Mouse (Mus musculus) hindbrain, embryonic 10.5 days (tissue): ENCODE results near the gene Adcy7. TPM values are rescaled to one million over a fixed set of nuclear protein-coding genes. Genes with fewer than 3 reads are reported as not detected.

Experiments used
- DNase-seq: peaks from one replicate; pipeline ENCODE4 v3.0.0-alpha.2; 2017; ENCODE audit warnings: low spot score
- H3K27ac ChIP-seq: fragments of 300-500 bp; sonication (generic); 2 replicates; pipeline ENCODE4 v1.5.1; 2016; ENCODE audit warnings: mild to moderate bottlenecking, moderate library complexity
- H3K27me3 ChIP-seq: fragments of 300-500 bp; sonication (generic); 2 replicates; pipeline ENCODE4 v1.6.1; 2016; ENCODE audit warnings: mild to moderate bottlenecking; ENCODE audit not compliant: poor library complexity, insufficient read depth, severe bottlenecking
- H3K36me3 ChIP-seq: fragments of 300-500 bp; sonication (generic); 2 replicates; pipeline ENCODE4 v1.6.1; 2016; ENCODE audit warnings: mild to moderate bottlenecking, moderate library complexity
- H3K4me1 ChIP-seq: fragments of 300-500 bp; sonication (generic); replicated peaks from 2 replicates; pipeline ENCODE4 v1.6.1; 2016; ENCODE audit warnings: mild to moderate bottlenecking
- H3K4me3 ChIP-seq: fragments of 300-500 bp; sonication (generic); 2 replicates; pipeline ENCODE4 v1.5.1; 2016; ENCODE audit warnings: mild to moderate bottlenecking, moderate library complexity
- H3K9me3 ChIP-seq: fragments of 300-500 bp; sonication (generic); 2 replicates; pipeline ENCODE4 v1.6.1; 2016; ENCODE audit warnings: mild to moderate bottlenecking, moderate library complexity
- WGBS: fragments of 180-500 bp; shearing (Covaris S2); methylation state at CpG from one replicate; pipeline ENCODE4 v1.1.7; 2016; 5-methylcytosine and 5-hydroxymethylcytosine counted together
- polyA plus RNA-seq: library from polyadenylated mRNA; unstranded; fragments of >200 nt; fragmentation: Nextera tagmentation; extraction: Ambion mirVana; gene quantifications from 2 replicates; pipeline ENCODE4 v1.2.1, GENCODE M21; 2016

Gene Adcy7
- polyA plus RNA-seq, 1 experiment from 2014 or later = 2.9 TPM

DNA sequence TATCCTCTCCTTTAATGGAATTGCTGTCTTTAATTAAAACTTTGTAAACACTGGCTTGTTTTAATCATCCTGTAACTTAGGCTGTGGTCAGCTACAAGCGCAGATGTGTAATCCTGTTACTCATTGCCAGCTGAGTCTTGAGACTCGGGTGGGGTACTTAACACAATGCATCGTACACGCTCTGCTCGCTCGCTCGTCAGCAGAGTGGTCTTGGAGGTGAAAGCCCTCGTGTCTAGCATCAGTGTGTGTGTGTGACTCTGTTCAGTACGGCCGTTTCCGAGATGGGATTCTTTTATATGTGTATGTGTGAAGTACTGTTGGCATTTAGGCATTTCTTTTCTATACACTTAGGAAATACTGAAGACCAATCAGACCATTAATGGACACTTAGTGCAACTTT is 13.7 kb upstream of the Adcy7 start:
- Histone ChIP-seq H3K27me3 (no peaks in the 10 kb centered on the region), H3K4me1 (peaks cover 24% of the 10 kb centered on the region), H3K4me3 (no peak overlapping the region), H3K27ac (no peak overlapping the region), H3K36me3 (peaks cover 54% of the 10 kb centered on the region), H3K9me3 (no peaks in the 10 kb centered on the region)
- no peak for DNase-seq
- WGBS = 72% methylated on average over 11 of the region's 11 CpGs

DNA sequence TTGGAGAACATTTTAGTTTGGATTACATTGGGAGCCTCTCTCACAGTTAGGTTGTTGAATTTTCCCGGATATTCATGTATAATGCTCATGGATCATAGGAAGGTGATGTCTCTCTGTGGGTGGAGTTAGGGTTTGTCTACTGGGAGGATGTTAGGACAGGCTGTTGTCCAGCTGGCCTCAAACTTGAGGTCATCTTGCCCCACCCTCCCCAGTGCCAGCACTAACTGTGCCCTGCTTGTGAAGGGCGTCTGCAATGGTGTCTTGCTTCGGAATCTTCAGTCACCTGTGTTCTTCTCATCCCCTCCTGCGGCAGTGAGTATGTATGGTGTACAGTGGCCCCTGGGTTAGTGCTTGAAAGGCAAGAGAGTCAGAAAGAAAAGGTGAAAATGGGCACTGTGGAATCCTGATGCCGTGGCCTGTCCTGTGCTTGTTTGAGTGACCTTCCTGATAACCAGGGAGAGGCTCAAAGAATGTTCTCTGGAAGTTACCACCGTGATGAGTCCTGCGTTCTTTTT is 11.7 kb upstream of the Adcy7 start:
- peaks cover 37% of the 10 kb centered on the region for H3K36me3 ChIP-seq
- WGBS = 93% methylated on average over 7 of the region's 7 CpGs

DNA sequence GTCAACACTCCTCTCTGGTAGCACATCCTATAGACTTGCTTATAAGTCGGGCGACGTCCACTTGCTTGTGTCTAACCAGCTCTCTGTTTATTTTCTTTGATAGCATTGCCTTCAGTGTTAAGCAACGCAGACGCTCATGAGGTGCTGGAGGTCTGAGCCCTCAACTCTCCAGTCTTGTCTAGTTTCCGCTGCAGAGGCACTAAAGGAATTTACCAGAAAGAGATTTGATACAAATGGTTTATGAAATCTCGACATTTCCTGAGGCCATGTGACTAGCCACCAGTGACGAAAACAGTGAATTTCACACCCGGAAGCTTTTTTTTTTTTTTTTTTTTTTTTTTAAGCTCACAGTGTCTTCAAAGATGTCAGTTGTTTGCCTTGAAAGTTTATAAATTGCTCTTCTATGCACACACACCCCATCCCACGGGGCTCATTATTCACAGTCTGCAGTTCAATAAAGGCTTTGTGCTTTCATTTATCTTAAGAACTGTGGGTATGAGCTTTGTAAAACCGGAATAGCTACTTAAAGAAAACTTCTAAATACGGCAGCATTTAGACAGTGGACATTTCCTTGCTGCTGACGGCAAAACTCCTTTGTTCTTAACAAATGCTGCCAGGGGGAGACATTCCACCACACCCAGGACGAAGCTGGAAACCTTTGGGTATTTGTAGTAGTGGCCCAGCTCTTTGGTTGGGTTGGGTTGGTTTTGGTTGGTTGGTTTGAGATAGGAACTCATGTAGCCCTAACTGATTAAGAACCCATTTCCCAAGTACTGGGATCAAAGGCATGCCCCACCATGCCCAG is 9.2 kb upstream of the Adcy7 start:
- no peak overlapping the region; the same call in 1 of the 2 replicates for H3K27ac ChIP-seq
- WGBS = 55% methylated on average over 14 of the region's 14 CpGs

More for the DNA sequence above, 11.7 kb upstream of the Adcy7 start:
- Histone ChIP-seq H3K27ac (no peak overlapping the region), H3K4me1 (peaks cover 34% of the 10 kb centered on the region), H3K4me3 (no peak overlapping the region), H3K27me3 (no peaks in the 10 kb centered on the region), H3K9me3 (no peaks in the 10 kb centered on the region)
- no peak for DNase-seq

DNA sequence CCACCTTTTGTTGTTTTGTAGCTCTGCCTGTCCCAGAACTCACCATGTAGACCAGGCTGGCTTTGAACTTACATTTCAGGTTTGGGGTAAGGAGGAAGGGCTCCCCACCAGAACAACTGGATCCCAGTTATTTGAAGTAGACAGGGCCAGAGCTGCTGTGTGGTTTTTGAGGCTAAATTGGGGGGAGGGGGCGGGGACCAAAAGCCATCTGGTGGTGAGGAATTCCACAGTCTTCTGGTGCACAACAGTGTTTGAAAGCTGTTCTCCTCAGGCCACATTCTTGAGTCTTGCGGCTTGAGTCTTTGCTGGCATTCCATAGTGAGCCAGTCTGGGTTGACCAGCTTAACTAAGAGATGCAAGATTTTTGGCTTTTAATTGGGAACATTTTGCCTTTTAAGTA is 6.7 kb upstream of the Adcy7 start:
- H3K4me1 ChIP-seq = peaks cover 25% of the 10 kb centered on the region
- H3K9me3 ChIP-seq = no peaks in the 10 kb centered on the region
- WGBS = 10% methylated on average over 2 of the region's 2 CpGs
- DNase-seq = peak; percentile 55
- H3K27me3 ChIP-seq = peaks cover 6% of the 10 kb centered on the region; the same call in 1 of the 2 replicates
- H3K36me3 ChIP-seq = 0 out of 2 replicates have a peak, but pooled peaks cover 4% of the 10 kb centered on the region
- H3K27ac ChIP-seq = no peak overlapping the region
- H3K4me3 ChIP-seq = no peak overlapping the region

More for the DNA sequence above, 9.2 kb upstream of the Adcy7 start:
- no peak overlapping the region for H3K4me3 ChIP-seq
- peaks cover 30% of the 10 kb centered on the region for H3K4me1 ChIP-seq
- no peaks in the 10 kb centered on the region for H3K27me3 ChIP-seq
- no peak for DNase-seq
- H3K9me3 ChIP-seq = no peaks in the 10 kb centered on the region
- H3K36me3 ChIP-seq = peaks cover 16% of the 10 kb centered on the region; the same call in 1 of the 2 replicates

DNA sequence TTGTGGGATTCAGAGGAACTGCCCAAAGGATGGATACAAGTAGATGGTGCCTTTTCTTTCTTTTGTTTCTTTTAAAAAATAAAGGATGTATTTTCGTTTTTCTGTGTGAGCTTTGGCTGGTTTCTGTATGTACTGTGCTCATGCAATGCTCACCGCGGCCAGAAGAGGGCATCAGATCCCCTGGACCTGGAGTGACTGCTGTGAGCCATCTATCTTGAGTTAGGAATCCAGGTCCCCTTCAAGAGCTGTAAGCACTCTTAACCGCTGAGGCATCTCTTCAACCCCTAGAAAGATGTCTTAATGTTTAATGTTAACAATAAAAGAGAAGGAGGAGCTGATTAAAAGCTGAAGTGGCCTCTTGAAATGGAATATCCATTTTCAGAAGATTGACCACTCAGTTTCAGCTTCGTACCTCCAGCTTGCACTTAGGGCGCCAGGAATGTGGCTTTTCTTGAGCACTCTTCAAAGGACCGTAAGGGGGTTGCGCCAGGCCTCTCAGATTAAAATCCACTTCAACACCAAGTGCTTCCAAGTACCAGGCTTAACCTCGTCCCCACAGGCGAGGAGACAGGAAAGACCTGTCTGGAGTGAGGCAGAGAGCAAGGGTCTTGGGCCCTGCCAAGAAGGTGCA is 5.9 kb upstream of the Adcy7 start:
- H3K27ac ChIP-seq = no peak overlapping the region
- no peak overlapping the region for H3K4me3 ChIP-seq
- H3K9me3 ChIP-seq = no peaks in the 10 kb centered on the region
- peaks cover 25% of the 10 kb centered on the region for H3K4me1 ChIP-seq
- H3K36me3 ChIP-seq = no peaks in the 10 kb centered on the region
- DNase-seq = peak; percentile 86
- 57% methylated on average over 10 of the region's 10 CpGs for WGBS
- peaks cover 14% of the 10 kb centered on the region; the same call in 1 of the 2 replicates for H3K27me3 ChIP-seq

DNA sequence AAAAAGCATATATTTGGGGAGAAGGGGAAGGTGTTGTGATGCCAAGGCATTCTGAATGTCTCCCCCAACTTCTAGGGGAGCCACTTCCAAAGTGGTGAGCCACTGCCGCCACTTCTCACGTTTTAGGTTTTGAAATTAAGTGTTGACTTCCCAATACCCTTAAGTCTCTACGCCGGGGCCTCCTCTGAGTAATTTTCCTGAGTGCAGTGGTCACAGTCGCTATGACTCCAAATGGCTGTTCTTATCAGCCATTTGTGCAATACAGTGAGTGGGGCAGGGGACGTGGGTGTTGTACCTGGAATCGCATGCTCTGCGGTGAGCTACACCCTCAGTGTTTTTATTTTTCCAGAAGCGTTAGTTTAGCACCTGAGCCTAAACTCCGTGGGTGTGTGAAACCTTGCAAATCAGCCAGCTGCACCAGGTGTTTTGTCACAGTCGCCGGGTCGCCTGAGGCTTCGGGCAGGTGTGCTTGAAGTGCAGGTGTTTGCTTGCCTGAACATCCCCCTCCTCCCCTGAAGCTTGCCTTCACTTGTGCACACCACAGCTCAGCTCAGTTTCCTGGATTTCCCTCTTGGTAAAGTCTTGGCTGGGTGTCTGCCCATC is 5.3 kb upstream of the Adcy7 start:
- 91% methylated on average over 14 of the region's 14 CpGs for WGBS
- no peaks in the 10 kb centered on the region for H3K9me3 ChIP-seq
- DNase-seq = no peak
- H3K36me3 ChIP-seq = no peaks in the 10 kb centered on the region
- H3K27ac ChIP-seq = no peak overlapping the region
- peaks cover 25% of the 10 kb centered on the region for H3K4me1 ChIP-seq
- H3K4me3 ChIP-seq = no peak overlapping the region
- H3K27me3 ChIP-seq = peaks cover 20% of the 10 kb centered on the region

DNA sequence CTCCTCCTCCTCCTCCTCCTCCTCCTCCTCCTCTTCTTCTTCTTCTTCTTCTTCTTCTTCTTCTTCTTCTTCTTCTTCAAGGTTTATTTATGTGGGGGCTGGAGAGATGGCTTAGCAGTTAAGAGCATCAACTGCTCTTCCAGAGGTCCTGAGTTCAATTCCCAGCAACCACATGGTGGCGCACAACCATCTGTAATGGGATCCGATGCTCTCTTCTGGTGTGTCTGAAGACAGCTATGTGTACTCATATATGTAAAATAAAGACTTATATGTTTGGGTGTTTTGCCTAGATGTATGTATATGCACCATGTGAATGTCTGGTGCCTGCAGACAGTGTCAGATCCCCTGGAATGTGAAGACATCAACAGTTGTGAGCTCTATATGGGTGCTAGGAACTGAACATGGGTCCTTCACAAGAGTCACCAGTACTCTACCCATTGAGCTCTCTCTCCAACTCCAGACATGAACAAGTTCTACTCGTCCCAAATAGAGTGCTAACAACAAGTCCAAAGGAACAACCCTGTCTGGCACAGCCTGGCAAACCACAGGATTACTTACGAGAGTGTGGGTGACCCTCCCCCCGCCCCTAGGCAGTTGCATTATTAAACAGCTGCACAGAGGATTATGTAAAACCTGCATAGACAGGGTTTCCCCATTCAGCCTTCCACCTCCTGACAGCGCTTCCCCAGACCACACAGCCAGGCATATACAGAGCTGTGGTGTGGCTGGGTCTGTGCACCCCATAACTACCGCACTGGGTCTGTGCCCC is 2.9 kb upstream of the Adcy7 start:
- WGBS = 66% methylated on average over 7 of the region's 7 CpGs
- H3K27ac ChIP-seq = no peak overlapping the region
- H3K4me3 ChIP-seq = no peak overlapping the region
- peaks cover 25% of the 10 kb centered on the region for H3K4me1 ChIP-seq
- DNase-seq = no peak
- H3K27me3 ChIP-seq = peaks cover 44% of the 10 kb centered on the region
- no peaks in the 10 kb centered on the region for H3K9me3 ChIP-seq
- no peaks in the 10 kb centered on the region for H3K36me3 ChIP-seq

DNA sequence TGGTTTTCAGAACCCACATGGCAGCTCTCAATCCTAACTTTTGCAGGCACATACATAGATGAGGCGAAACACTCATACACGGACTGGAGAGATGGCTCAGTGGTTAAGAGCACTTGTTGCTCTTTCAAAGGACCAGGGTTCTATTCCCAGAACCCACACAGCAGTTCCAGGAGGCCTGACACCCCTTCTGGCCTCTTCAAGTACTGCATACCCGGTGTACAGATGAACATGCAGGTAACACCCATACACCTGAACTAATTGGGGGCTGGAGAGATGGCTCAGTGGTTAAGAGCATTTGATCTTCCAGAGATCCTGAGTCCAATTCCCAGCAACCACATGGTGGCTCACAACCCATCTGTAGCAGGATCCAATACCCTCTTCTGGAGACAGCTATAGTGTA is 2.1 kb upstream of the Adcy7 start:
- Histone ChIP-seq H3K9me3 (no peaks in the 10 kb centered on the region), H3K27ac (no peak overlapping the region), H3K36me3 (no peaks in the 10 kb centered on the region), H3K27me3 (peaks cover 49% of the 10 kb centered on the region), H3K4me1 (peaks cover 23% of the 10 kb centered on the region), H3K4me3 (no peak overlapping the region)
- no peak for DNase-seq
- 73% methylated on average over 3 of the region's 3 CpGs for WGBS

DNA sequence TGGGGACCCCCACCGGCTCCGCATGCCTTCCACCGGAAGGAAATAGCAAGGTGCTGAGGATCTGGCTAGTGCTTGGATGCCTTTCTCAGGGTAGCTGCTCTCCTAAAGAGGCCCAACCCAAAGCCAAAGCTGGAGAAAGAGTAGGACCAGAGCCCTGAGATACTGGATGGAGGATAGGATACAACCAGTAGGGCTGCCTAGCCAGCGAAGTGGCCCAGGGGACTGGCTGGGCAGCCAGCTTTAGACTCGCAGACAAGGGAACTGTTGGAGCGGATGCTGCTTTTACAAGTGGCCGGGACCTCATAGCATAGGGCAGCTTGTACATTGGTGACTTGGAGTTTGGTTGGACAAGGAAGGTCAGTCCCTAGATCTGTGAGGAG is 838 bp downstream of the Adcy7 start:
- WGBS = 64% methylated on average over 7 of the region's 7 CpGs
- Histone ChIP-seq H3K27ac (peak overlapping the region; percentile 84), H3K27me3 (peaks cover 54% of the 10 kb centered on the region), H3K4me3 (peak overlapping the region; percentile 59), H3K4me1 (peaks cover 13% of the 10 kb centered on the region), H3K36me3 (no peaks in the 10 kb centered on the region), H3K9me3 (no peaks in the 10 kb centered on the region)
- DNase-seq = no peak

DNA sequence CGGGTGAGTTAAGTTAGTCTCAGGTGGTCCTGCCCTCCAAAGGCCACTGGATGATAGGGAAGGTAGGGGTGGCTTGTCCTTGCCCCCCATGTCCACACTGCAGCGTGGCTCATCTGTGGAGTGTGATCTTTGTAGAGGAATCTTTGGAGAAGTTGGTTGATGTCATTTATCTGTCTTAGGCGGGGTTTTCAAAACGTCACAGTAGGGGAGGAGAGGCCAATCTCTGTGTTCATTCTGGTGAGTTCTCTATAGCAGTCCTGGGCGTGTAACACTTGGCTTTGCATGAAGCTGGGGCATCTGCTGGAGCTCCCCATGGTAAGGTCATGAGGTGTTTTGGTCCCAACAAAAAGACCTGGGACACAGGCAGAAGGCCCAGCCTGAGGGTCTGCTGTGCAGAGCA is 1.9 kb downstream of the Adcy7 start:
- Histone ChIP-seq H3K36me3 (no peaks in the 10 kb centered on the region), H3K27ac (no peak overlapping the region), H3K27me3 (peaks cover 49% of the 10 kb centered on the region), H3K4me1 (peaks cover 13% of the 10 kb centered on the region), H3K4me3 (no peak overlapping the region), H3K9me3 (no peaks in the 10 kb centered on the region)
- 87% methylated on average over 5 of the region's 5 CpGs for WGBS
- DNase-seq = no peak

DNA sequence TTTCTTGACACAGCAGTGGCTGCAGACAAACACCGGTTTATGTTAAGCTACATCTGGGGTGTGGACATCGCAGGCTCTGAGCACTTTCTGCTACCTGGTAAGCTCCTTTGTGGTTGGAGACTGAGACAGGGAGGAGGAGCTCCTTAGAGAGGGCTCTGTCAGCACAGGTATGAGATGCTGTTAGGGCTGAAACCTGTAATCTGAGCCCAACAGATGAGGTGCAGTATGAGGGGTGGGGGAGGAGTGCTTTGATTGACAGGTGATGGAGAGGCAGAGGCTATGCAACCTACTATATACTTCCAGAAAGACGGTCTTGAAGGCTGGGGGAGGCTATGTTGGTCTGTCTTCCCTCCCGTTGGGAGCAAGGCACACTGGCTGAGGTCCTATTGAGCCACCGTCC is 7.0 kb downstream of the Adcy7 start:
- Histone ChIP-seq H3K27me3 (peaks cover 11% of the 10 kb centered on the region), H3K36me3 (no peaks in the 10 kb centered on the region), H3K27ac (no peak overlapping the region), H3K4me3 (no peak overlapping the region), H3K9me3 (no peaks in the 10 kb centered on the region), H3K4me1 (peaks cover 14% of the 10 kb centered on the region)
- no peak for DNase-seq
- WGBS = 57% methylated on average over 5 of the region's 5 CpGs

DNA sequence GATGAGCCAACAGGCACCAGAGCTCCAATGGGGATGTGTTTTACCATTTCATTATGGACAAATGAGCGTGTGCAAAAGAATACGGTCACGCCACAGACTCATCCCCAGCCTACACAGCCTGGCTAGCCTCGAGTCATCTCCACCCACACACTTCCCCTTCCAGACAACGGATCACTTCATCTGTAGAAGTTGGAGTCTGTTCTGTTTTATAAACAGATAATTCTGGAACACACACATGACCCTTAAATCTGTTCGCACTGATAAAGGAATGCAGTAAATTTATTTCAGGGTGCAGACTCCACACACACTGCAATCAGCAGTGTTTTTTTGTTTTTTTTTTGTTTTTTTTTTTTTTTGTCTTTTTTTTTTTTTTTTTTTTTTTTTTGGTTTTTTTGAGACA is 7.5 kb downstream of the Adcy7 start:
- Histone ChIP-seq H3K27me3 (peaks cover 6% of the 10 kb centered on the region), H3K27ac (no peak overlapping the region), H3K4me3 (no peak overlapping the region), H3K9me3 (no peaks in the 10 kb centered on the region), H3K4me1 (peaks cover 16% of the 10 kb centered on the region), H3K36me3 (no peaks in the 10 kb centered on the region)
- no peak for DNase-seq
- 84% methylated on average over 6 of the region's 6 CpGs for WGBS
